Mouse (Mus musculus): ENCODE data around the gene Paqr5.

Gene Paqr5

DNA sequence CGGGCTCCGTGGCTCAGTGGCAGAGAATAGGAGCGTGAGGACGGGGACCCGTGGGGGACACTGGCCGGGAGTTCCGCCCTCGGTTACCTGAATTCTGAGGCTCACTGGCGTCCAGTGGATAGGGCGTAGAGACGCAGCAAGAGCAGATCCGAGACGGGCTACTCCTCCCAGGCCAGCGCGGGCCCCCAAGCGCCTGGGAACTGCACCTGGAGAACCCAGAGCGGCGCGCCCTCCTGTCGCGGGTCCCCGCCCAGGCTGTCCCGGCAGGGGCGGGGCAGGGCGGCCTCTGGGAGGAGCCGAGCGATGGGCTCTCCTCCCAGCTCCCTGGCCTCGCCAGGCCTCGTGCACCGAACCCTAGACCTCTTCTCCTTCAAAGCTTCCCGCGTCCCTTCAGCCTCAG is at the start of gene Paqr5:
Paqr5 (minus strand) TSS at position 257 of the 400 bp plus-strand sequence.
- no peak for DNase-seq (ENCODE audit: low read depth, low spot score)

DNA sequence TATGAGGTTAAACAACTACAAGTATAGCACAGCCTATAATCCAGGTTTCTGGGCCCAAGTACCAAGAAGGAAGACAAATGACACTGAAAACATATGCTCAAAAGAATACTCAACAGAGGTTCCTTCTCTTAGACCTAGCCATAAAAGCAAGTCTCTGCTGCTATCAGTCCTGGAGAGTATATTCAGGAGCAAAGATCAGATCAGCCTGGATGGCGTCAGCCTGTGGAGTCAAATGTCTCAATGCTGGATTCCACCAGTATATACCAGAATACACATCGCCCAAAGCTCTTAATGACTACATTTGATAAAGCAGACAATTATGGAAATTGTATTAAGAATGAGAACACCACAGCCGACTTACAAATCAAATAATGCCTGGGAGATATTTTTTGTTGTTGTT is 35.6 kb upstream of the Paqr5 start:
- DNase-seq (ENCODE audit: low read depth, low spot score): no peak

- no peak for DNase-seq (ENCODE audit: low read depth, low spot score)
These were observed 33.8 kb upstream of the Paqr5 start for GRCm38 (mm10) chr9:62060431-62060830.

- DNase-seq (ENCODE audit: low read depth, low spot score): no peak
These were observed 33.3 kb upstream of the Paqr5 start for GRCm38 (mm10) chr9:62059941-62060340.

DNA sequence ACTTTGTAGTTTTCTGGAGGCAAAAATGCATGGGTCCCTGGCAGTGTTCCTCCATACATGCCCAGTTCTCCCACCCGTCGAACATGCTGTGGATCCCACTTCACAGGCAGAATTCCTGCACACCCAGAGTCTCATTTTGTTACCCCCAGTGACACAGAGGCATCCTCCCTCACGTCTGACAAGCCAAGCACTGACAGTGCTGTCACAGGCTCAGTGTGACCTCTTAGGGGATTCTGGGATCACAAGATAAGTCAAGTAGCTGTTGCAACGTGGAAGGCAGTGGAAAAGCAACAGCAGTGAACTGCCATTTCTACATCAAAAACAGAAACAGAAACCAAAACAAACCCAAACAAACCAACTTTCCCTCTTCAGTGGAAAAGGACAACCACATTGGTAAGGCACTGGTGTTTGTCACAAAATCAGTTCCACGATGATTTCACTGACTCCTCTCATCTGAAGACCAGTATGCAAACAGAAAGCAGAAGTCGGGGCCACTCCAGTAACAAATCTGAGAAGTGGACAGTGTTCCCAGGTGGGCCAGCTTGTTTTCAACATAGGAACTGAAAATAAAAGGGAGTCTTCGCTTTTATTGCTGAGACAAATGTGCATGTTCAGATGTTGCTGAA is 31.3 kb upstream of the Paqr5 start:
- DNase-seq (ENCODE audit: low read depth, low spot score): no peak

DNA sequence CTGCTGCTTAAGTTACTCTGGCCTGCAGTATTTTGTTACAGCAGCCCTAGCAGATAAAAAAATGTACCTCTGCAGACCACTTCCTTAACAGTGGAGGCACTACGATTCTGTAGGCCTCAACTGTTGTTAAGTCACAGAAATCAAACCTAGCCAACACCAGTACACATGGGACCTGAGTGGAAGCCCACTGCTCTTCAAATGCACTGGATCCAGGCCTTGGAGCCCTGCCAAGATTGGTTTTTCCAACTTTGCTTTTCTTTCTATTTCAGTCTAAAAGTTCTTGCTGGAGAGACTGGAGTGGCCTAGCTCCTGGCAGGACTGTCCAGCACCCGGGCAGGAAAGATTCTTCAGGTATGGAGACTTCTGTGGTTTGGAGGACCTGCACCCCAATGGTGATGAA is 29.6 kb upstream of the Paqr5 start:
- DNase-seq (ENCODE audit: low read depth, low spot score): no peak

- DNase-seq (ENCODE audit: low read depth, low spot score): no peak
These were observed 24.1 kb upstream of the Paqr5 start for GRCm38 (mm10) chr9:62050801-62051200.

DNA sequence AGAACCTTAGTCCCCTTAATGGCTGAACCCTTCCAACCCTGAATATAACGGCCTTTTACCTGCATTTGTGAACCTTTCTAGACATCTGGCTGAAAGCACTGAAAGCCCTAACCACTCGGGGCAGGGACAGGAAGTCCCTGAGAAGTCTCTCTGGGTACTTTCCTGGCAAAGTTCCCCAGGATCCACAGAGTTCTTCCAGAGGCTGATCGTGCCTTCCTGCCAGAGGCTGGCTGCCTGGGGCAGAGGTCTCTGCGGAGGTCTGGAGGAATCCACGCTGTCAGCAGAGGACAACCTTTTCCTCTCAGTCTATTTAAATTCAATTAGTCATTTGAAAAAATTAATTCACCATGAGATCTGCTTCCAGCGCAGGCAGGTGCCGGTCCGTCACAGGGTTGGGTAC is 22.5 kb upstream of the Paqr5 start:
- DNase-seq (ENCODE audit: low read depth, low spot score): no peak

DNA sequence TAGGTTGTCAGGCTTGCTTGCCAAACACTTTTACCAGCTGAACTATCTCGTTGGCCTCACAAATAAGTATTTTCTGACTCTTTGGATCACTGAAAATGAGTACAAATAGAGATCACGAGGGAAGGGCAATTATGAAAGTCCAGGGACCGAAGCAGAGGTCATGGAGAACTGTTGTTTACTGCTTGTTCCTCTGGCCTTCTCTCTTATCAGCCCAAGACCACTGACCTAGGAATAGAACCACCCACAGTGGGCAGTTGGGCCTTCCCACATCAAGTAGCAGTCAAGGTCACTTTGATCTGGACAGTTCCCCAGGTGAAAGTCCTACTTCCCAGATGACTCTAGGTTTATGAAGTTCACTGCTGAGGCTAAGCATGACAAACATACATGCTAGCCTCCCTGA is 15.5 kb upstream of the Paqr5 start:
- DNase-seq (ENCODE audit: low read depth, low spot score): no peak

GRCm38 (mm10) chr9:62040008-62040608 is 13.5 kb upstream of the Paqr5 start:
- DNase-seq (ENCODE audit: low read depth, low spot score): no peak

GRCm38 (mm10) chr9:62035806-62036205 is 9.2 kb upstream of the Paqr5 start:
- no peak for DNase-seq (ENCODE audit: low read depth, low spot score)

GRCm38 (mm10) chr9:62032206-62032605 is 5.5 kb upstream of the Paqr5 start:
- no peak for DNase-seq (ENCODE audit: low read depth, low spot score)

GRCm38 (mm10) chr9:62028072-62028471 is 1.4 kb upstream of the Paqr5 start:
- DNase-seq (ENCODE audit: low read depth, low spot score): no peak

DNA sequence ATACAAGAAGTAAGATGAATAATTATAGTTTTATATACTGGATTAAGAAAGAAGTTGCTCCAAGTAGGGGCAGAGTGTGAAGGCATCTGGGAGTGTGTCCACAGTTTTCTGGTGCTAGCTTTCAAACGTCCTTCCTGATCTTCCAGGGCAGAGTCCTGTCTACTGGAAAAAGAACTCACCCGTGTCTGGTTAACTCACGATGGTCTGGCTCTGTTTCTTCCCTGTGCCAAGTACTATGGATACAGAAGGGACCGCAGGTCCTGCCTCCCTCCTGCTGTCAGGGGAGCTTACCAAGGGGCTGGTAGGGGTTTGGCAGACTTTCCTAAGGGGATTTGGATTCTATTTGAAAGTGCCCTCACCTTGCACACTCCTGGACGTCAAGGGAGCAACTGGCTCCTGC is 1.6 kb downstream of the Paqr5 start:
- DNase-seq (ENCODE audit: low read depth, low spot score): no peak

DNA sequence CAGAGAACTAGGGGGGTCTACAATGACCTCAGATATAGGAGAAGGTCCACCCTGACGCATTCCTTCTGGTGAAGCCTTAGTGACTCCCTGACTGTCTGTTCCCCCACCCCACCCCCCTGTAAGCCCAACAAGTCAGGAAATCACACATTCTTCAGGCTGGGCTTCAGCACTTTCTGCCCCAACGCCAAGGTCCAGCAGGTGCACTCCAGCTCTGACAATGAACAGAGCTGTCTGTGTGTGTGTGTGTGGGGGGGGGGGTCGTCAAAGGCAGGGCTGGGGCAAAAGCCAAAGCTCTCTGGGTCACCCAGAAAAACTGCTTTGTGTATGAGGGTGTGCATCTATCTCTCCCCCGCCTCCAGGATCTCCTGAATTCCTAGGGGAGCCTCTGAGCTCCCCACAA is 2.8 kb downstream of the Paqr5 start:
- DNase-seq (ENCODE audit: low read depth, low spot score): no peak

- DNase-seq (ENCODE audit: low read depth, low spot score): no peak
These were observed 3.5 kb downstream of the Paqr5 start for GRCm38 (mm10) chr9:62022961-62023680.

DNA sequence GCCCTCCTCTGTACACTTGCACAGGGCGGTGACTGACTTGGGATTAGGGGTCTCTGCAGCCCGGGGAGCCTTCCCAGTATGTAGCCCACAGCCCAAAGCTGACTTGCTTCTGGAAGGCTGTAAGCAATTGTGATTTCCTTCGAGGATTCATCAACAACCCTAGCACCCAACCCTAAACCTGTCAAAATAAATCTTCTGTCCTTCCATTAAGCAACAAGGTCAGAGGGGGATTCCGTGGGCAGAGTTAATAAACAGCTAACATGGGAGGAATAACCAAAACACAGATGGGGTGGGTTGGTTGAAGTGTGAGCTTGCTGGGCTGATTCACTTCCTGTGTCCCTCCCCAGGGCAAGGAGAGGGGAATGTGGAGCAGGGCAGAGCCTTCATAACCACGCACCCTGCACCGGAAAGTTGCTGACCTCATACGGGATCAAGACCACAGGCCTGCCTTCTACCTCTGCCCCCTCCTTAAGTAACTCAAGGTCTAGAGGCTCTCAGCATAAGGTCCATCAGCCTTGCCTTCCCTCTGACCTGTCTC is 5.0 kb downstream of the Paqr5 start:
- no peak for DNase-seq (ENCODE audit: low read depth, low spot score)

- DNase-seq (ENCODE audit: low read depth, low spot score): no peak
These were observed 6.4 kb downstream of the Paqr5 start for GRCm38 (mm10) chr9:62020259-62020658.

DNA sequence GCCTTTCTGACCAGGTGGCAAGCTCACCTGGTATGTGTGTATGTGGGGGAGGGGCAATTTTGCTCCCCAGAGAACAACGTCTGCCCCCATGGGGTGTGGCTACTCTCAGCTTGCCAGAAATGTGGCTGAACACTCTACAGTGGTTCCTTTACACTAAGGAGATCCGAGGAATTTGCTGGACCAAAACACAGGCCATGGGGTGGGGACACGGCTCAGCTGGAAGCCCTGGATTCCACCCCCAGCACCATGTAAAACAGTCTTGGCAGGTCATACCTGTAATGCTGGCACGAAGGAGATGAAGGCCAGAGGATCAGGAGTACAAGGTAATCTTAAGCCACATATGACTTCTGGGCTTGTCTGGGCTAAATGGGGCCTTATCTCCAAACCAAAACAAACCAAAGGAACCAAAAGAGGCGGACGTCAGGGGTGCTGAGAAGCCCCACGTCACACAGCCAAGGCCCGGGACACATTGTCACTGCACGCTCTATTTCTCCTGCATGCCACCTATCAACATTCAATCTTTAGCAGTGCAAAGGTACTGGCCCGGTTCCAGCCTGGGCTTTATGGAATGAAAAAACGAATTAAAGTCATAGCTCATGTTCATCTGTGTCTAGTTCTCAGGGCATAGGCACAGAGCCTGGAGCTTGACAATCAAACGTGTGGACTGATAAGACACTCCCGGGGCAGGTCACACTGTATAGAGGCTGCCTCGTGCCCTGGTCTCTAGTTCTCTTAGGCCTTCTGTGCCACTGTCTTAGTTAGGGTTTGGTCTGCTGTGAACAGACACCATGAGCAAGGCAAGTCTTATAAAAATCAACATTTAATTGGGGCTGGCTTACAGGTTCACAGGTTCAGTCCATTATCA is 8.2 kb downstream of the Paqr5 start:
- no peak for DNase-seq (ENCODE audit: low read depth, low spot score)

DNA sequence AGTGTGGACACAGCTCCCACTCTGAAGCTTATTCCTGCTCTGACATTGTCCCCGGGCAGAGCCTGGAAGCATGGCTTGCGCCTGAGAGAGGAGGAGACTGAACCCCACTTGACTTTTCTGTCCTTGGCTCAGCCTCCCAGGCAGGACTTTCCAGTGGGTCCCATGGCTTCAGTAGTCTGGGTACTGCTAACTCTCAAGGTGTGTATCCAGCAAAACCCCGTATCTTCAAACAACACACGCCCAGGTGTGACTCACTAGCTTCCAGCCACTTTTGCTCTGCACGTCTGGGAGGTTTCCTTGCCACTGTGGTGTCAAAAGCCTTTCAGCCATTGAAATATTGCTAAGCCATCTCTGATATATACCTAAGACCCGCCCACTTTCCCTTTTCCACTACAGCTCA is 9.3 kb downstream of the Paqr5 start:
- DNase-seq (ENCODE audit: low read depth, low spot score): no peak

DNA sequence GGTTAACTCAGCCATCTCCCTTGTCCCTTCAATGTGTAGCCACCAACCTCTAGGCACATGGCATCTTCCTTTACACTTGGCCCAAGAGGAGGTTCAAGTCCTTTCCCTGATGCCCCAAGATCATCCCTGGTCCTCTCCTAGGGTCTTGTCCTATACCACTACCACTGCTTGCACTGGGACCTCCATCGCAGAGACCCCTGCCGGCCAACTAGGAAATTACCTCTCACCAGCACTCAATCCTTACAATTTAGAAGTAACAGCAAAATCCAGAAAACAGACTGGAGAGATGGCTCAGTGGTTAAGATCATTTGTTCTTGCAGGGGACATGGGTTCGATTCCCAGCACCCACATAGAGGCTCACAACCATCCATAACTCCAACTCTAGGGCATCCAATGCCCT is 11.2 kb downstream of the Paqr5 start:
- DNase-seq (ENCODE audit: low read depth, low spot score): no peak

All from c-Kit-negative CD71-positive TER-119-positive erythroid progenitor cells, embryonic 14.5 days (primary cell).